Mouse (Mus musculus) Patski (cell line): ENCODE data around the gene Rab5if. TPM values are rescaled to one million over a fixed set of nuclear protein-coding genes. Genes with fewer than 3 reads are reported as not detected.
"Not testable (repeated sequence)": the region's sequence is repeated elsewhere in the genome, so short reads cannot be mapped to it uniquely, and the experiment has no call there.

Experiments used
- ATAC-seq: fragments of 100-300 bp; one replicate; pipeline ENCODE4 v1.8.0; 2021
- CTCF ChIA-PET: fragments of 350-600 bp; sonication (Branson Sonifier 250); formaldehyde crosslinking; loops from one replicate; lab custom pipeline; 2022; ENCODE audit warnings: inconsistent platforms; lab: Charles Lee
- POLR2A ChIA-PET: fragments of 350-600 bp; sonication (Branson Sonifier 250); formaldehyde crosslinking; loops from one replicate; lab custom pipeline; 2022; ENCODE audit warnings: antibody characterized with exemption, inconsistent platforms; lab: Charles Lee
- DNase-seq: peaks from one replicate; pipeline ENCODE4 v3.0.0-alpha.2; 2011; ENCODE audit warnings: low read depth, low spot score
- H3K27me3 ChIP-seq: fragments of 371-371 bp; one replicate; pipeline ENCODE4 v1.5.1; 2021
- CTCF ChIP-seq: fragments of 100-300 bp; IDR thresholded peaks from one replicate; pipeline ENCODE4 v1.5.1; 2021
- in situ Hi-C: fragments of 300-500 bp; cut with MboI; formaldehyde crosslinking; loops from 3 replicates; pipeline ENCODE4 v1.11.1; 2018; ENCODE audit warnings: low pct_unique_long_range_greater_than_20kb, mixed read lengths
- polyA plus RNA-seq: library from polyadenylated mRNA; unstranded; gene quantifications from one replicate; pipeline ENCODE4 v1.2.3, GENCODE M21; 2021

The Rab5if gene
- polyA plus RNA-seq, 1 experiment from 2014 or later = 206 TPM

GRCm38 (mm10) chr2:156841028-156841840 is 21.7 kb upstream of the Rab5if start:
- POLR2A ChIA-PET = interaction anchor here (0.7 to 1.1 kb wide), 4 partner anchors 11 to 38 kb away, joined by 3 to 4 read pairs (median 4); no protein-coding TSS in a partner anchor
- no peak for DNase-seq

DNA sequence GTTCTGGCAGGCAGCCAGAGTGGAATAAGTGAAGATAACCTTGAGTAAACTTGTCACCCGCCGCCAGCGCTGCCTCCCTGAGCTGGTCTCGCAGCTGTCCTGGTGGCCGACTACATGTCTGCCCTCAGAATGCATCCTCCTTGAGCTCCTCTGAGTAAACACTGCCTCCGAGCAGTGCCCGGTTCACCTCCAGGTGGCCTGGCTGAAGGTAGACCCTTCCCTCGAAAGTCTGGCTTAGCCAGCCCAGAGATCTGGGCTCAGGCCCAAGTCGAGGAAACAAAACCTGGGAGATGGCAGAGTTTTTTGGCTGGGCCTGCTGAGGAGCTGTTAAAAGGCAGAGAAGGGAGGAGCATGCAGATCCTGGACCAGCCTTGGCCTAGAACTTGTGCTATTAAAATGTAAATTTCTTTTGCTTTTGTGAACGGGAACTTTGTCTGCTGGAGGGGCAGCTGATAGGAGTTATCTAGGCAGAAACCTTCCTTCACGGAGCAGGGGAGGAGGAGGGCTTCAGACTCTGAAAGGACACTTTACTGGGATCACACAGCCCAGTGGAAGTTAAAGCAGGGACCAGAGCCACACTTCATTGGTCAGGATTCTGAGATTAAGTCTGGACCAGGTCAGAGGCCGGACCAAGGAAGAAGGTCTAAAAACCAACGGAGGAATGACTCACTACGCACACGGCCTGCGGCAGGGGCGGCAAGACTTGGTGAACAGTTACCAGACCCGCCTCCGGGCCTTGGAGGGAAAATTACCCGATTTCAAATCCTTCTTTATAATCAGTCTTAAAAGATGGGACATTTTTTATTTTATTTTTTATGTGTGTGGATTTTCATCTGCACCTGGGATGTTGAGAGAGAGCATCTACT is 20.9 kb upstream of the Rab5if start:
- ATAC-seq (peak; percentile 24), DNase-seq (peak; percentile 33)
- in situ Hi-C loops = no loop called here
- no peak for TF ChIP-seq CTCF
- CTCF ChIA-PET = no interaction called here
- no peaks in the 10 kb centered on the region for H3K27me3 ChIP-seq
- POLR2A ChIA-PET = interaction anchor here (1.0 to 1.1 kb wide), 2 partner anchors 22 to 33 kb away, joined by 3 to 4 read pairs; no protein-coding TSS in a partner anchor

More at GRCm38 (mm10) chr2:156841028-156841840, 21.7 kb upstream of the Rab5if start:
- no peaks in the 10 kb centered on the region for H3K27me3 ChIP-seq
- peak; percentile 24 for ATAC-seq
- in situ Hi-C loops = no loop called here
- no peak for TF ChIP-seq CTCF
- CTCF ChIA-PET = no interaction called here

DNA sequence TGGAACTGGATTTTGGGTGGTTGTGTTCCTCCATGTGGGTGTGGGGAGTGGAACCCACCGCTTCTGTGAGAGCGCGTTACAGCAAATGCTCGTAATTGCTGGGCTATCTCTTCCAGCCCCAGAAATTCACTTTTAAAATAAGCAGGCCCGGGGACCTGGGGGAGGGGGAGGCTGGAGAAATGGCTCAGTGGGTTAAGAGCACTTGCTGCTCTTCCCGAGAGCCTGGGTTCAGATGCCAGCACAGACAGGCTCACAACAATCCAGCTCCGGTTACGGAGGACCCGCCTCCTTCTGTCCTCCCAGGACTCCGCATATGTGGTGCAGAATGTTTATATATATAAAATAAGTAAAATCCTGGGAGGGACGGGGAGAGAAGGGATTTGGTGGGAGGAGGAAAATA is 20.2 kb upstream of the Rab5if start:
- TF ChIP-seq CTCF = no peak
- no peak for ATAC-seq
- in situ Hi-C loops = no loop called here
- no peak for DNase-seq
- no peaks in the 10 kb centered on the region for H3K27me3 ChIP-seq
- ChIA-PET POLR2A (no interaction called here), CTCF (no interaction called here)

- no peak for ATAC-seq
- no peaks in the 10 kb centered on the region for H3K27me3 ChIP-seq
- CTCF ChIA-PET = no interaction called here
- in situ Hi-C loops = no loop called here
- DNase-seq = no peak
- POLR2A ChIA-PET = no interaction called here
- no peak for TF ChIP-seq CTCF
These were observed 19.6 kb upstream of the Rab5if start for GRCm38 (mm10) chr2:156843331-156843730.

GRCm38 (mm10) chr2:156844715-156845114 is 18.2 kb upstream of the Rab5if start:
- DNase-seq = no peak
- CTCF ChIA-PET = no interaction called here
- in situ Hi-C loops = no loop called here
- H3K27me3 ChIP-seq = no peaks in the 10 kb centered on the region
- POLR2A ChIA-PET = no interaction called here
- ATAC-seq = no peak
- no peak for TF ChIP-seq CTCF

DNA sequence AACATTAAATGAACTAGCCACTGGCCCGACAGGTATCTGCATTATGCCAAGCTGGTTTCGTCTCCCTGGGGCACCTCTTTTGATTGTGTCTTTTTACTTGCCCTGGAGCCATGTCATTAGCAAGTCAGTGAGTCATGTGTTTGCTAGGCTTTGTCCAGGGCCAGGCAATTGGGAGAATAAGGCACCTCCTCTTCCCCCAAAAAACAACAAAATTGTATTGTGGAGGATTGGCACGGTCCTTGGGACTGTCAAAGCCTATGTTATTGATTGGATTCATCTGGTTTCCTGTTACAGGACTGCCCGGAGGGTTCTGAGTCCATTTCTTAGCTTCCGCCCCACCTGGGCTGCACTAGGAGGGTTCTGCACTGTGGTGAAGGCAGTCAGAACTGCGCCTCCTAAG is 15.3 kb upstream of the Rab5if start:
- ATAC-seq = peak; percentile 40
- TF ChIP-seq CTCF = no peak
- CTCF ChIA-PET = interaction anchor here (1.8 kb wide), 1 partner anchor 10 kb away, joined by 7 read pairs; the partner anchor contains the start of gene 4930518I15Rik
- DNase-seq = no peak
- in situ Hi-C loops = no loop called here
- H3K27me3 ChIP-seq = no peaks in the 10 kb centered on the region
- POLR2A ChIA-PET = interaction anchor here (1.4 kb wide), 1 partner anchor 14 kb away, joined by 7 read pairs; no protein-coding TSS in a partner anchor

DNA sequence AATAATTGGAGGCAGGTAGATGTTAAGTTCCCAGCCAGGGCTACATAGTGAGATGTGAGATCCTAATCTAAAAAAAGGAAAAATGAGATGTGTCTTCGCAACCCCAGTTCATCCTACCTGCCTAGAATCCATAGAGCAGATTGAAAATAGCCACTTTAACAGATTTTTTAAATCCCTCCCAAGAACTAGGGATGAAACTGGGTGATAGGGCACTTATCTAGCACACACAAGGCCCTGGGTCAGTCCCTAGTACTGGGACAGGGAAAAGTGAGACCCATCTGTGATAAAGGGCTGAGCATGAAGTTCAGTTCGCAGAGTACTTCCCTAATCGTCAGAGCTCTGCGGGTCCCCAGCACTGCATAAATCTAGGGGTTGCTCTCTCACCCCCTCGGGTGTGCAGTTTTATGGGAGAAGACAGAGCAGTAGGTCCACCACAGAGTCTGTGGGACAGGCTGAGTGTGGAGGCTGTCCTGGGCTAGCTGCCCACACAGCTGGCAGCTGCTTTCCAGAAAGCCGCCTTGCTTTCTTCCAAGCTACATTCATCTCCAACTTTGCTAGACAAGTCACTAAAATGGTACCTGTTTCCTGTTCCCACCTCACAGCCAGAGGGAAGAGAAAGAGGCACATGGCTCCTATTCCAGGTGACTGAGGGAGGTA is 14.3 kb upstream of the Rab5if start:
- ChIA-PET CTCF (interaction anchor here (1.0 to 1.8 kb wide), 2 partner anchors 9 to 480 kb away, joined by 3 to 7 read pairs; partner anchors contain the start of gene 4930518I15Rik), POLR2A (interaction anchor here (1.4 kb wide), 1 partner anchor 13 kb away, joined by 7 read pairs; no protein-coding TSS in a partner anchor)
- no peak for ATAC-seq
- no peaks in the 10 kb centered on the region for H3K27me3 ChIP-seq
- in situ Hi-C loops = no loop called here
- TF ChIP-seq CTCF = no peak
- DNase-seq = no peak

DNA sequence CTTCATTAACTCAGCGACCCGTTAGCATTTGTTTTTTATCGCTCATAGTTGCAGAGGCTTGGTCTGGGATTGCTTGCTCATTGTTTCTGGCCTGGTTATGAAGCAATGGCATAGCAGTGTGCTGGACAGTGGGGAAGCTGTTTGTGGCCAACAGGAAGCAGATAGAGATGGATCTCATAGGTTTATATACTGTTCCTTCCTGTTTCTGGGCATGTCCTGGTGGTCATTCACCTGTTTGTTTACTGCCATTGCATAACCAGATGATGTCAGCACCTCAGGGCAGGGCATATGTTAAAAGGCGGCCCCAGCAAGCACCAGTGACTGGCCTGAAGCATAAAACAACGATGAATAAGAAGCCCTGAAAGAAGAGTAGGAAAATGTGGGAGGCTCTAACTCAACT is 12.4 kb upstream of the Rab5if start:
- POLR2A ChIA-PET = no interaction called here

GRCm38 (mm10) chr2:156853584-156853983 is 9.3 kb upstream of the Rab5if start:
- in situ Hi-C loops, POLR2A ChIA-PET, CTCF ChIA-PET, ATAC-seq, DNase-seq, H3K27me3 ChIP-seq: not testable (repeated sequence)

More for the DNA sequence above, 12.4 kb upstream of the Rab5if start:
- H3K27me3 ChIP-seq = no peaks in the 10 kb centered on the region
- no peak for DNase-seq
- in situ Hi-C loops = no loop called here
- no peak for ATAC-seq
- CTCF ChIA-PET = no interaction called here
- no peak for TF ChIP-seq CTCF

DNA sequence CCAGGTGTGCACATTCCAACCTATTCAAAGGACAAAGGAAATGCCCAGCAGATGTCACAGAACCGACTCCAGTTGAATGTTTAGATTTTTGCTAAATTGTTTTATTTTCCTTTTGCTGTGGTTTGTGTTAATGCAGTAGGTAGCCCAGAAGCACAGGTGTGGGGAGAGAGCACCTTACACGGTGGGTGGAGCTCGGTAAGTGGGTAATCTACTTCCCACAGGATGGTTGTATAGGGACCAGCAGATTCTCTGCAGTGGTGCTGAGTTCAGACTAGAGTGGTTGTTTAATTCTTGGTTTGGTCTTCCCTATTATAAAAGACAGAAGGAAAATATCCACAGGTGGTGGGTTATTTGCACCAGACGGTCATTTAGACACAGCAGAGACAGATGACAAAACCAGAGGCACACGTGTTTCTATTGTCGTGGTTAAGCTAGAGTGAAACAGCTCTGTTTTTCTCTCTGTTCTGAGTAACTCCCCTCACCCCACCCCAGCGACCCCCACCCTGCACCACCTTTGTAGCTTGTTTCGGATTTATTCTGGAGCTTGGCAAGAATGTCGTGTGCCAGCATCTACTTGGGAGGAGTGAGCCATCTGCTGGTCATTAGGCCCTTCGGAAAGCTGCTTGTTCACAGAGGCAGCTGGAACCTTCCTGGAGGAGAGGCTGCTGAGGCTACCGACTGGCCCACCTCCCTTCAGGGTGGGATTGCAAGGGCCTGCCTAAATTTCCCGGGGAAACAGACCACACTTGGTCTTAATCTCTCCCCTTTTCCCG is 8.7 kb upstream of the Rab5if start:
- ATAC-seq, POLR2A ChIA-PET, DNase-seq, in situ Hi-C loops, H3K27me3 ChIP-seq, CTCF ChIA-PET: not testable (repeated sequence)
